Mouse (Mus musculus) kidney, adult 2 months (tissue): ENCODE results near the gene Ttl.

Experiments used
- CTCF ChIP-seq: fragments of 200-500 bp; conservative IDR thresholded peaks from 2 replicates; pipeline ENCODE4 v1.5.1; 2011; ENCODE audit warnings: low read depth, mild to moderate bottlenecking, control low read depth, low read length, moderate library complexity, mixed read lengths; ENCODE audit not compliant: insufficient read depth, insufficient read length
- POLR2A ChIP-seq: fragments of 200-500 bp; IDR thresholded peaks from one replicate; pipeline ENCODE4 v1.6.1; 2011; ENCODE audit warnings: low read depth, low read length, control low read depth

GRCm38 (mm10) chr2:129139906-129140305 is 74.2 kb downstream of the Ttl start:
- no peak for TF ChIP-seq CTCF
- no peak for TF ChIP-seq POLR2A
